Mouse (Mus musculus) heart, embryonic 12.5 days (tissue): ENCODE data around the gene H2afv. TPM values are rescaled to one million over a fixed set of nuclear protein-coding genes. Genes with fewer than 3 reads are reported as not detected.
A peak's percentile ranks its signal among the peaks of the same experiment; 100 is the strongest.

Experiments used
- ATAC-seq: fragments of 200-750 bp; cut with Nextera tagmentation; 2 replicates; pipeline ENCODE4 v1.8.0; 2017; ENCODE audit warnings: moderate TSS enrichment, moderate library complexity; ENCODE audit not compliant: insufficient number of reproducible peaks, low FRiP score
- H3K27ac ChIP-seq: fragments of 300-500 bp; sonication (generic); 2 replicates; pipeline ENCODE4 v1.5.1; 2016; ENCODE audit warnings: mild to moderate bottlenecking, moderate library complexity; ENCODE audit not compliant: poor library complexity, severe bottlenecking
- H3K27me3 ChIP-seq: fragments of 300-500 bp; sonication (generic); replicated peaks from 2 replicates; pipeline ENCODE4 v1.6.1; 2016; ENCODE audit warnings: mild to moderate bottlenecking, moderate library complexity
- H3K36me3 ChIP-seq: fragments of 300-500 bp; sonication (generic); 2 replicates; pipeline ENCODE4 v1.6.1; 2016; ENCODE audit warnings: mild to moderate bottlenecking, moderate library complexity
- H3K4me1 ChIP-seq: fragments of 300-500 bp; sonication (generic); replicated peaks from 2 replicates; pipeline ENCODE4 v1.6.1; 2016; ENCODE audit warnings: mild to moderate bottlenecking
- H3K4me2 ChIP-seq: fragments of 300-500 bp; sonication (generic); 2 replicates; pipeline ENCODE4 v1.6.1; 2016; ENCODE audit warnings: mild to moderate bottlenecking, moderate library complexity
- H3K4me3 ChIP-seq: fragments of 300-500 bp; sonication (generic); 2 replicates; pipeline ENCODE4 v1.5.1; 2016; ENCODE audit warnings: mild to moderate bottlenecking
- H3K9ac ChIP-seq: fragments of 300-500 bp; sonication (generic); 2 replicates; pipeline ENCODE4 v1.6.1; 2016; ENCODE audit warnings: mild to moderate bottlenecking, moderate library complexity
- H3K9me3 ChIP-seq: fragments of 300-500 bp; sonication (generic); replicated peaks from 2 replicates; pipeline ENCODE4 v1.6.1; 2016; ENCODE audit warnings: mild to moderate bottlenecking, moderate library complexity
- WGBS: fragments of 180-500 bp; shearing (Covaris S2); methylation state at CpG from one replicate; pipeline ENCODE4 v1.1.7; 2016; 5-methylcytosine and 5-hydroxymethylcytosine counted together
- polyA plus RNA-seq: library from polyadenylated mRNA; unstranded; fragments of >200 nt; fragmentation: Nextera tagmentation; extraction: Ambion mirVana; gene quantifications from 2 replicates; pipeline ENCODE4 v1.2.1, GENCODE M21; 2016

H2afv gene
- polyA plus RNA-seq, 1 experiment from 2014 or later = 306 TPM

DNA sequence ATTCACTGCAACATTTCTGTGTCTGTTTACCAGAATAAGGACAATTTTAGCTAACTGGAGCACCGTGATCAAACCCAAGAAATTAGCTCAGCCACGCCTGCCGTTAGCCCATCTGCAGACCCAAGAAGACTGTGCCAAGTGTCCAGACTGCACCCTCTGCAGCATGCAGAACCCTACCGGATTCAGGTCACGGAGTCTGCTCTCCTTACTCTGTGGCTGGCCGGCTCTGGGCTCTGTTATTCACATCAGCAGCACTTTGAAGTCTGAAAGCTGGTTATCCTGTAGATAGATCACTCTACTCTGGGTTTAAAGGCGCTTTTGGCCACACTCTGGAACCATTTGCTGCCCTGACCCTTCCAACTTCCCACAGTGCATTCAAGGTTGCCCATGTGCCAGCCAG, 35.9 kb upstream of the H2afv start:
- peaks cover 7% of the 10 kb centered on the region for H3K4me1 ChIP-seq
- H3K27me3 ChIP-seq = no peaks in the 10 kb centered on the region
- no peak for ATAC-seq
- H3K27ac ChIP-seq = no peak overlapping the region
- H3K4me3 ChIP-seq = no peak overlapping the region
- no peaks in the 10 kb centered on the region for H3K36me3 ChIP-seq
- H3K9ac ChIP-seq = no peak overlapping the region
- H3K9me3 ChIP-seq = no peaks in the 10 kb centered on the region
- 66% methylated on average over 7 of the region's 7 CpGs for WGBS
- H3K4me2 ChIP-seq = no peak overlapping the region

DNA sequence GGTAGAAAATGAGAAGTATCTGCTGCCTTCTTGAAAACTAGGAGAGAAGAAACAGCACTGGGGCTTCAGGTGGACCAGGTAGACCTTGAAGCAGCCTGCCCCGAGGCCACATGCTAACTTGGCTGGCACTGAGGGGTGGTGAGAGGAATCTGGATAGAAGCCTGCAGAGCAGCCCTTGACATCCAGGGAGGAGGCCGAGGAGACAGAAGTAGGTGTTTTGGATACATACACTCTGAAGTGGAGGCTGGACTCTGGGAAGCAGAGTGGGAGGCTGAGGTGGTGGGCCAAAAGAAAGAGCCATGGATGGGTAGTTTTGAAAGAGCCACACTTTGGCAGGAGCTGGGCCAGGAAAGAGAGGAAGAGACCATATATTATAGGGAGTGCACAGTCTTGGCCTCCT, 35.0 kb upstream of the H2afv start:
- no peaks in the 10 kb centered on the region for H3K9me3 ChIP-seq
- H3K4me1 ChIP-seq = peaks cover 7% of the 10 kb centered on the region
- no peak overlapping the region for H3K9ac ChIP-seq
- no peak overlapping the region for H3K4me2 ChIP-seq
- H3K27me3 ChIP-seq = no peaks in the 10 kb centered on the region
- no peak overlapping the region for H3K27ac ChIP-seq
- H3K4me3 ChIP-seq = no peak overlapping the region
- no peaks in the 10 kb centered on the region; the same call in 1 of the 2 replicates for H3K36me3 ChIP-seq
- WGBS = 63% methylated on average over 2 of the region's 2 CpGs
- ATAC-seq = no peak

- H3K4me3 ChIP-seq = no peak overlapping the region
- no peak overlapping the region for H3K27ac ChIP-seq
- no peaks in the 10 kb centered on the region for H3K9me3 ChIP-seq
- ATAC-seq = no peak
- 91% methylated on average over 1 of the region's 1 CpGs for WGBS
- H3K4me2 ChIP-seq = no peak overlapping the region
- peaks cover 6% of the 10 kb centered on the region; the same call in 1 of the 2 replicates for H3K4me1 ChIP-seq
- H3K36me3 ChIP-seq = no peaks in the 10 kb centered on the region; the same call in 1 of the 2 replicates
- H3K27me3 ChIP-seq = no peaks in the 10 kb centered on the region
- H3K9ac ChIP-seq = no peak overlapping the region
These were observed 33.1 kb upstream of the H2afv start for GRCm38 (mm10) chr11:6477350-6477749.

DNA sequence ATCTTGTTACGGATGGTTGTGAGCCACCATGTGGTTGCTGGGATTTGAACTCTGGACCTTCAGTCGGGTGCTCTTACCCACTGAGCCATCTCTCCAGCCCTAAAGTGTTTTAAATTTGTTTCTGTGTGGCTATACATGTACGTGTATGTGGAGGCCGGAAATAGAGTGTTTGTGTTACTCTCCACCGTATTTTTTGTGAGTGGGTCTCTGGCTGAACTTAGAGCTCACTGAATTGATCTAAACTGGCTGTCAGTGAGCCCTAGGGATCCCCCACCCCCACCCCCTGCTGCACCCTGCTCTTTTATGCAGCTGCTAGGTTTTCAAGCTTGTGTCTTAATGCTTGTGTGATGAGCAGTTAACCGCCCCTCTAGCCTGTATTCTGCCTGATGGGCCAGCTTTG, 32.6 kb upstream of the H2afv start:
- Histone ChIP-seq H3K36me3 (no peaks in the 10 kb centered on the region; the same call in 1 of the 2 replicates), H3K4me1 (peaks cover 6% of the 10 kb centered on the region; the same call in 1 of the 2 replicates), H3K4me3 (no peak overlapping the region), H3K4me2 (no peak overlapping the region), H3K27ac (no peak overlapping the region), H3K27me3 (no peaks in the 10 kb centered on the region), H3K9ac (no peak overlapping the region), H3K9me3 (no peaks in the 10 kb centered on the region)
- no peak for ATAC-seq
- 74% methylated on average over 6 of the region's 6 CpGs for WGBS

DNA sequence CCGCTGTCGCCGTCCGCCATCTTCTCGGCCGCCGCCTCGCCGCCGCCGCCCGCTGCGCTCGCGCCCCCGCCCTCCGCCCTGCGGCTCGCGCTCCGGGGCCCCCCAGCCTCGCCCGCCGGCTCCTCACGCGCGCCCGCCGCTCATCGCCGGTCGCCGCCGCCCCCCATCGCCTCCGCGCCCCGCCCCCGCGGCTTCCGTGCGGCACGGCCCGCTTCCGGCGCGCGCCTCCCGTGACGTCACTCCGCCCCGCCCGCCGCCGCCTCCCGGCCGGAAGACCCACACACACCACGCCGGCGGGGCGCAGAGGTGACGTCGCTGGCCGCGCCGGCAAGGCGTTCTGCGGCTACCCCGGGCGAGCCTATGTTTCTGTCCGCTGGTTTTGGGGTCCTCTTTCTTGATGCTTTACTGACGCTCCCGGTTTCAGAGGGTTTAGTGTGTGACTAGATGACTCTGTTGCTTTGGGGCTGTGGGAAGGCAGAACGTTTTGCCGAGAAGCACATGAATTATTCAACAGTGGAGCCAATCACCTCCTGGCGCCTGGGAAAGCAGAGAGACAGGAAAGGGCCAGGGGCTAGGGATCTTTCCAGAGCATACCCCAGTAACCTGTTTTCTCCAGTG, 31.7 kb upstream of the H2afv start, which contains the start of gene Purb:
TSS of gene Purb (minus strand) at position 51 of the 618 bp plus-strand sequence.
- no peaks in the 10 kb centered on the region for H3K27me3 ChIP-seq
- peaks cover 9% of the 10 kb centered on the region for H3K4me1 ChIP-seq
- peak within 1 kb of the TSS; percentile 100 for H3K27ac ChIP-seq
- WGBS = 5% methylated on average over 68 of the region's 76 CpGs
- H3K9me3 ChIP-seq = no peaks in the 10 kb centered on the region
- peak within 1 kb of the TSS; percentile 97 for H3K4me2 ChIP-seq
- H3K4me3 ChIP-seq = peak within 1 kb of the TSS; percentile 81
- no peaks in the 10 kb centered on the region; the same call in 1 of the 2 replicates for H3K36me3 ChIP-seq
- H3K9ac ChIP-seq = peak within 1 kb of the TSS; percentile 98
- peak; percentile 96 for ATAC-seq

DNA sequence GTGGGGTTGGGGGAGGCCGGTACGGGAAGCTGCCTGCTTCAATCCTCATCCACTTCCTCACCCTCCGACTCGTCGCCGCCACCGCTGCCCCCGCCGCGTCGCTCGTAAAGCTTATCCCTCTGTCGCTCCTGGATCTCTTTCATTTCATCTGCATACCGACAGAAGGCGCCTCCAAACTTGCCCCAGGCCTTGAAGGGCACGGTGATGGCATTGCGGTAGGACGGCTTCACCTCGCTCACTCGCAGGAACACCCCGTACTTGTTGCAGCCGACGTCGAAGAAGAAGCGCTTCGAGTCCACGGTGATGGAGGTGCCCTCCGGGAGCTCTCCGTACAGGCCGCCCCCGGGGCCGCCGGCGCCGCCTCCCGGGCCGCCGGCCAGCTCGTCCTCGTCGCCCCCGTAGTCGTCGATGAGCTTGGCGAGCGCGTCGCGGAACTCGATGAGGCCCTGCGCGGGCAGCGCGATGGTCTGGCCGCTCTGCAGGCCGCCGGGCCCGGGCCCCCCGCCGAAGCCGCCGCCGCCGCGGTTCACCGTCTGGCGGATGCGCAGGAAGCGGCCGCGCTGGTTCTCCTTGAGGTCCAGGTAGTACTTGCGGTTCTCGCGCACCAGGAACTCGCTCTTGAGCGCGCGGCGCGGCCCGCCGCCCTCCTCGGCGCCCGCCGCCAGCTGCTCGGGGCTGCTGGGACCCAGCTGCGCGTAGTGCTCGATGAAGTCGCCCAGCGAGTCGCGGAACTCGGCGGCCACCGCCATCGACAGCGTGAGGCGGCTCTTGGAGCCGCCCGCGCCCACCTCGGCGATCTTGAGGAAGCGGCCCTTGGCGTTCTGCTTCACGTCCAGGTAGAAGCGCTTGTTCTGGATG, 30.9 kb upstream of the H2afv start:
- Histone ChIP-seq H3K9me3 (no peaks in the 10 kb centered on the region), H3K4me1 (peaks cover 15% of the 10 kb centered on the region), H3K27ac (peak overlapping the region; percentile 100), H3K27me3 (no peaks in the 10 kb centered on the region), H3K4me2 (peak overlapping the region; percentile 97), H3K36me3 (no peaks in the 10 kb centered on the region; the same call in 1 of the 2 replicates), H3K9ac (peak overlapping the region; percentile 98), H3K4me3 (peak overlapping the region; percentile 81)
- peak; percentile 52 for ATAC-seq
- under 1% methylated on average over 107 of the region's 109 CpGs for WGBS

GRCm38 (mm10) chr11:6474381-6474780, 30.1 kb upstream of the H2afv start:
- H3K4me3 ChIP-seq = peak overlapping the region; percentile 81
- H3K4me1 ChIP-seq = peaks cover 15% of the 10 kb centered on the region
- peak overlapping the region; percentile 100 for H3K27ac ChIP-seq
- H3K4me2 ChIP-seq = peak overlapping the region; percentile 97
- peak overlapping the region; percentile 98 for H3K9ac ChIP-seq
- no peaks in the 10 kb centered on the region; the same call in 1 of the 2 replicates for H3K36me3 ChIP-seq
- no peak for ATAC-seq
- no peaks in the 10 kb centered on the region for H3K9me3 ChIP-seq
- WGBS = 24% methylated on average over 6 of the region's 6 CpGs
- H3K27me3 ChIP-seq = no peaks in the 10 kb centered on the region

DNA sequence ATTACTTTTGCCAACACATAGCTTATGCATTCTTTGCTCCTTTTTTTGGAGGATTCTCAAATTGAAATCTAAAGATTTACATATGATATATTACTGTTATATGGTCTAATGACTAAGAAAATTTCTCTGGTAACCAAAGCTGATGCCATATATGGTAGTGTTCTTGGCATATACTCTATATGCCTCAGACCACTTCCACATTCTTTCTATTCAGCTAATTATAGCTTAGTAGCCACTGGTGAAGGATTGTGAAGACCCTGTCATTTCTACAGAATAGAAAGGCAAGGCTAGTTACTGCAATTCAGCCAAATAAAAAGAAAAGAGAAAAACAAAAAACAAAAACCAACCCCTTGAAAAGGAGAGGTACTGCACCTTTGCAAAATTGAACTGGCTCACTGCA, 27.8 kb upstream of the H2afv start:
- Histone ChIP-seq H3K4me2 (peak overlapping the region; percentile 80), H3K27me3 (no peaks in the 10 kb centered on the region), H3K9ac (peak overlapping the region; percentile 76), H3K9me3 (no peaks in the 10 kb centered on the region), H3K4me1 (peaks cover 19% of the 10 kb centered on the region), H3K27ac (peak overlapping the region; percentile 86), H3K36me3 (peaks cover 6% of the 10 kb centered on the region), H3K4me3 (peak overlapping the region; percentile 55)
- ATAC-seq = no peak

GRCm38 (mm10) chr11:6471493-6471892, 27.2 kb upstream of the H2afv start:
- Histone ChIP-seq H3K27ac (peak overlapping the region; percentile 86), H3K9ac (peak overlapping the region; percentile 69), H3K4me3 (peak overlapping the region; percentile 54), H3K36me3 (peaks cover 11% of the 10 kb centered on the region), H3K27me3 (no peaks in the 10 kb centered on the region), H3K9me3 (no peaks in the 10 kb centered on the region), H3K4me2 (peak overlapping the region; percentile 79), H3K4me1 (peaks cover 19% of the 10 kb centered on the region)
- WGBS = 9% methylated on average over 1 of the region's 1 CpGs
- no peak for ATAC-seq

DNA sequence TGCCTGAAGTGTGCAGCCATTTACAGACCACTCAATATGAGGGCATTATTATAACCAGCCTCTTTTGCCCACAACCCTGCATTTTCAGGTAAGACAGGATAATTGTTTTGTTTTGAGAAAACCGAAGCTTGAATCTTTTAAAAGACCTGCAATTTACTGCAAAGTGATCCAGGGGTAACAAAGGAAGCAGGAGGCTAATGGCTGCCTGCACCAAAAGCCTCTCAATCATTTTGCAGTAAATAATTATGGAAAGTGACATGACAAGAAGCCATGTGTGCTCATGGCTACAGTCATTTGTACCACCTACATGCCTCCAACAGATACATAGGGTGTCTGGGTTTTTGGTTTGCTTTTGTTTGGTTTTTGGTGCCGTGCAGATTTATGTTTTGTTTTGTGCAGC, 26.8 kb upstream of the H2afv start:
- peak overlapping the region; percentile 46 for H3K27ac ChIP-seq
- peak overlapping the region; percentile 44 for H3K9ac ChIP-seq
- 73% methylated on average over 2 of the region's 2 CpGs for WGBS
- H3K4me1 ChIP-seq = peaks cover 19% of the 10 kb centered on the region
- no peak for ATAC-seq
- no peaks in the 10 kb centered on the region for H3K27me3 ChIP-seq
- peak overlapping the region; percentile 29 for H3K4me3 ChIP-seq
- peaks cover 16% of the 10 kb centered on the region for H3K36me3 ChIP-seq
- peak overlapping the region; percentile 65 for H3K4me2 ChIP-seq
- H3K9me3 ChIP-seq = no peaks in the 10 kb centered on the region

DNA sequence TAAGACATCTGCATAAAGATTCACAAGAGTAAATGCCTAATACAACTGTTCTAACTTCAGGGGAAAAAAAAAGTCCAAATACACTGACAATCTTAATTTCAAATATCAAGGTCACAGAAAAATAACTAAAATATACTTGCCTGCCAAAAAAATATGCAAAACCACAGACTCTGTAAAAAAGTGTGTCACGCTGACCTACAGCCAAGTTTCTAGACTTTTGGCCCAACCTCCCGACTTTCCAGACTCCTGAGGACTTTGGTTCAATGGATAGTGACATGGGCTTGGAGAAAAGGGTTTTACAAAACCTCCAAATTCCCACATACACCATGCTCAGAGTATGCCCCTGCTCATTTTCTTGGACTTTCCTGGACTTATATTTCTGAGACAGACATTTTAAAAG, 24.3 kb upstream of the H2afv start:
- Histone ChIP-seq H3K4me1 (peaks cover 13% of the 10 kb centered on the region), H3K4me3 (no peak overlapping the region), H3K27ac (no peak overlapping the region), H3K9ac (no peak overlapping the region), H3K9me3 (no peaks in the 10 kb centered on the region), H3K4me2 (no peak overlapping the region), H3K36me3 (peaks cover 24% of the 10 kb centered on the region), H3K27me3 (no peaks in the 10 kb centered on the region)
- no peak for ATAC-seq
- 92% methylated on average over 2 of the region's 2 CpGs for whole genome bisulfite sequencing
